Mouse (Mus musculus) limb, embryonic 15.5 days (tissue): ENCODE results near the gene Cyp4f18. TPM values are rescaled to one million over a fixed set of nuclear protein-coding genes. Genes with fewer than 3 reads are reported as not detected.
"Not testable (repeated sequence)": the region's sequence is repeated elsewhere in the genome, so short reads cannot be mapped to it uniquely, and the experiment has no call there.

ENCODE experiments used
- ATAC-seq: fragments of 200-750 bp; cut with Nextera tagmentation; 2 replicates; pipeline ENCODE4 v1.8.0; 2017; ENCODE audit warnings: low read depth, moderate TSS enrichment; ENCODE audit not compliant: insufficient number of reproducible peaks, low FRiP score, low TSS enrichment
- H3K27ac ChIP-seq: fragments of 300-500 bp; sonication (generic); 2 replicates; pipeline ENCODE4 v1.5.1; 2015; ENCODE audit warnings: moderate library complexity, mild to moderate bottlenecking, inconsistent platforms
- H3K27me3 ChIP-seq: fragments of 300-500 bp; sonication (generic); 2 replicates; pipeline ENCODE4 v1.6.1; 2015; ENCODE audit warnings: inconsistent platforms
- H3K36me3 ChIP-seq: fragments of 300-500 bp; sonication (generic); 2 replicates; pipeline ENCODE4 v1.6.1; 2015; ENCODE audit warnings: inconsistent platforms
- H3K4me1 ChIP-seq: fragments of 300-500 bp; sonication (generic); 2 replicates; pipeline ENCODE4 v1.6.1; 2015; ENCODE audit warnings: inconsistent platforms
- H3K4me2 ChIP-seq: fragments of 300-500 bp; sonication (generic); 2 replicates; pipeline ENCODE4 v1.6.1; 2015; ENCODE audit warnings: mild to moderate bottlenecking, inconsistent platforms
- H3K4me3 ChIP-seq: fragments of 300-500 bp; sonication (generic); 2 replicates; pipeline ENCODE4 v1.5.1; 2015; ENCODE audit warnings: mild to moderate bottlenecking, inconsistent platforms
- H3K9ac ChIP-seq: fragments of 300-500 bp; sonication (generic); 2 replicates; pipeline ENCODE4 v1.6.1; 2015; ENCODE audit warnings: inconsistent platforms
- H3K9me3 ChIP-seq: fragments of 300-500 bp; sonication (generic); 2 replicates; pipeline ENCODE4 v1.6.1; 2016; ENCODE audit warnings: inconsistent platforms
- WGBS: fragments of 180-500 bp; shearing (Covaris S2); methylation state at CpG from one replicate; pipeline ENCODE4 v1.1.7; 2015; 5-methylcytosine and 5-hydroxymethylcytosine counted together
- polyA plus RNA-seq: library from polyadenylated mRNA; unstranded; fragments of >200 nt; fragmentation: Nextera tagmentation; extraction: Ambion mirVana; gene quantifications from 2 replicates; pipeline ENCODE4 v1.2.1, GENCODE M21; 2015

The Cyp4f18 gene
- polyA plus RNA-seq, 1 experiment from 2014 or later, result 1.2 TPM

DNA sequence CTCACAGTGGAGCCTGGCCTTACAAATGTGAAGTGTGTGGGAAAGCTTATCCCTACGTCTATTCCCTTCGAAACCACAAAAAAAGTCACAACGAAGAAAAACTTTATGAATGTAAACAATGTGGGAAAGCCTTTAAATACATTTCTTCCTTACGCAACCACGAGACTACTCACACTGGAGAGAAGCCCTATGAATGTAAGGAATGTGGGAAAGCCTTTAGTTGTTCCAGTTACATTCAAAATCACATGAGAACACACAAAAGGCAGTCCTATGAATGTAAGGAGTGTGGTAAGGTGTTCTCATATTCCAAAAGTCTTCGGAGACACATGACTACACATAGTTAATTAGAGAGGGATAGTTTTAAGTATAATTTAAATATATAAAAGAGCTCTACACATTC, 40.8 kb downstream of the Cyp4f18 start:
- peaks cover 56% of the 10 kb centered on the region for H3K36me3 ChIP-seq
- WGBS, result 72% methylated on average over 6 of the region's 6 CpGs
- no peaks in the 10 kb centered on the region for H3K27me3 ChIP-seq
- H3K4me1 ChIP-seq, result no peaks in the 10 kb centered on the region
- no peak overlapping the region; the same call in 1 of the 2 replicates for H3K27ac ChIP-seq
- H3K9ac ChIP-seq, result no peak overlapping the region
- no peak overlapping the region for H3K4me3 ChIP-seq
- H3K9me3 ChIP-seq, result no peaks in the 10 kb centered on the region
- no peak overlapping the region for H3K4me2 ChIP-seq
- ATAC-seq, result no peak

DNA sequence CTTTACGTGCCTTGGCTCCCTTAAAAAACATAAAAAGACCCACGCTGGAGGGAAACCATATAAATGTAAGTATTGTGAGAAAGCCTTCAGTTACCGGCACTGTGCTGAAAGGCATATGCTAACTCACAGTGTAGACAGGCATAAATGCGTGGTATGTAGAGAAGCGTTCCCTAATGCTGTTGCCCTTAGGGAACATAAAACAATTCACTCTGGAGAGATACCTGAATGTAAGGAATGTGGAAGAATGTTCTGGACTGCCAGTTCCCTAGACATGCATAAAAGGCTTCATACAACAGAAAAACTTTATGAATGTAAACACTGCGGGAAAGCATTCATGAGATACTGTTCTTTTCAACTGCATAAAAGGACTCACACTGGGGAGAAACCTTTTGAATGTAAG, 41.3 kb downstream of the Cyp4f18 start:
- Histone ChIP-seq H3K9me3 (no peaks in the 10 kb centered on the region), H3K4me2 (no peak overlapping the region), H3K27ac (0 out of 2 replicates have a peak overlapping the region, but pooled peaks have one; percentile 30), H3K9ac (no peak overlapping the region), H3K36me3 (peaks cover 56% of the 10 kb centered on the region), H3K4me3 (no peak overlapping the region), H3K4me1 (no peaks in the 10 kb centered on the region), H3K27me3 (no peaks in the 10 kb centered on the region)
- no peak for ATAC-seq
- 60% methylated on average over 6 of the region's 6 CpGs for WGBS

DNA sequence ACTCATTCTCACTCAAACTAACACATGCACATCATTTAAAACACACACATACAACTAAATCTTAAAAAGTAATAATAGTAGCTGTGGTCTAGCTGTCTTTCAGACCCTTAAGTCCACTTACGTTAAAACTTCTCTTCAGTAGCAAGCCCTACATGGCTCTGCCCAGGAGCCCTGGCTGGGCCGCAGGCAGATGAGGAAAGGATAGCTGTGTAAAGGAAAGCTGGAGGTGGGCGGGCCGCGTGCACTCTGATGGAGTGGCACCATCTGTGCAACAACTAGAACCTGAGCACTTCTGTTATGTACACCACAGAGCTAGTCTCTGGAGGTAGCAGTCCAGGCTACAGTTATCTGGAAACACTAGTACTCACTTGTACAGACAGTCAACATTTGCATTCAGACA, 42.2 kb downstream of the Cyp4f18 start:
- H3K27ac ChIP-seq, result no peak overlapping the region
- no peaks in the 10 kb centered on the region for H3K27me3 ChIP-seq
- H3K9ac ChIP-seq, result no peak overlapping the region
- H3K4me2 ChIP-seq, result no peak overlapping the region
- no peaks in the 10 kb centered on the region for H3K4me1 ChIP-seq
- WGBS, result 95% methylated on average over 5 of the region's 5 CpGs
- H3K4me3 ChIP-seq, result no peak overlapping the region
- H3K36me3 ChIP-seq, result peaks cover 56% of the 10 kb centered on the region
- no peak for ATAC-seq
- no peaks in the 10 kb centered on the region for H3K9me3 ChIP-seq

GRCm38 (mm10) chr8:71966411-71966810, 43.0 kb downstream of the Cyp4f18 start:
- H3K27me3 ChIP-seq, result no peaks in the 10 kb centered on the region
- no peak for ATAC-seq
- no peaks in the 10 kb centered on the region for H3K9me3 ChIP-seq
- H3K36me3 ChIP-seq, result peaks cover 56% of the 10 kb centered on the region
- H3K4me1 ChIP-seq, result no peaks in the 10 kb centered on the region
- no peak overlapping the region for H3K27ac ChIP-seq
- no peak overlapping the region for H3K4me3 ChIP-seq
- no peak overlapping the region for H3K4me2 ChIP-seq
- no peak overlapping the region for H3K9ac ChIP-seq

GRCm38 (mm10) chr8:71965166-71965565, 44.3 kb downstream of the Cyp4f18 start:
- no peak overlapping the region for H3K27ac ChIP-seq
- H3K4me3 ChIP-seq, result no peak overlapping the region
- WGBS, result 88% methylated on average over 2 of the region's 2 CpGs
- no peaks in the 10 kb centered on the region for H3K27me3 ChIP-seq
- H3K36me3 ChIP-seq, result peaks cover 56% of the 10 kb centered on the region
- no peaks in the 10 kb centered on the region for H3K9me3 ChIP-seq
- H3K9ac ChIP-seq, result no peak overlapping the region
- ATAC-seq, result no peak
- no peak overlapping the region for H3K4me2 ChIP-seq
- H3K4me1 ChIP-seq, result no peaks in the 10 kb centered on the region

DNA sequence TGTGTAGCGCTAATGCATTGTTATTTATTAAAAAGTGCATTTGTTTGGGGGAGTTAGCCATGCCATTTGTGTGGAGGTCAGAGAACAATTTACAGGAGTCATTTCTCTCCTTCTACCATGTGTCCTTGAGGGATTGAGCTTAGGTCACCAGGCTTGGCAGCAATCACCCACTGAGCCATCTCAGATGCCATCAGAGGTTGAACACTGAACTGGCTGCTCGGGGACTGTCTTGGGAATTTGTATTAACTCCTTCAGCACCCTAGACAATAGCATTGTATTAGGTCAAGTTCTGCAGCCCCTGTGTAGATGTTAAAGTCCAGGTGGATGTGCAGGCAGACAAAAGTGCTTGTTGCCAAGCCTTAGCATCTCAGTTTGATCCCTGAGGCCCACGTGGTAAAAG, 45.4 kb downstream of the Cyp4f18 start:
- Histone ChIP-seq H3K9me3 (no peaks in the 10 kb centered on the region), H3K36me3 (peaks cover 50% of the 10 kb centered on the region), H3K4me1 (no peaks in the 10 kb centered on the region)

GRCm38 (mm10) chr8:71961796-71962195, 47.6 kb downstream of the Cyp4f18 start:
- H3K4me3 ChIP-seq, result no peak overlapping the region
- H3K9me3 ChIP-seq, result no peaks in the 10 kb centered on the region
- H3K4me1 ChIP-seq, result no peaks in the 10 kb centered on the region
- H3K27ac ChIP-seq, result no peak overlapping the region
- H3K36me3 ChIP-seq, result peaks cover 29% of the 10 kb centered on the region
- no peak for ATAC-seq
- H3K9ac ChIP-seq, result no peak overlapping the region
- H3K4me2 ChIP-seq, result no peak overlapping the region
- WGBS, result 86% methylated on average over 5 of the region's 5 CpGs
- no peaks in the 10 kb centered on the region for H3K27me3 ChIP-seq

More for the DNA sequence above, 45.4 kb downstream of the Cyp4f18 start:
- 83% methylated on average over 3 of the region's 3 CpGs for WGBS
- no peak overlapping the region for H3K9ac ChIP-seq
- no peak for ATAC-seq
- H3K4me3 ChIP-seq, result no peak overlapping the region
- no peak overlapping the region for H3K27ac ChIP-seq
- H3K27me3 ChIP-seq, result no peaks in the 10 kb centered on the region
- no peak overlapping the region for H3K4me2 ChIP-seq

DNA sequence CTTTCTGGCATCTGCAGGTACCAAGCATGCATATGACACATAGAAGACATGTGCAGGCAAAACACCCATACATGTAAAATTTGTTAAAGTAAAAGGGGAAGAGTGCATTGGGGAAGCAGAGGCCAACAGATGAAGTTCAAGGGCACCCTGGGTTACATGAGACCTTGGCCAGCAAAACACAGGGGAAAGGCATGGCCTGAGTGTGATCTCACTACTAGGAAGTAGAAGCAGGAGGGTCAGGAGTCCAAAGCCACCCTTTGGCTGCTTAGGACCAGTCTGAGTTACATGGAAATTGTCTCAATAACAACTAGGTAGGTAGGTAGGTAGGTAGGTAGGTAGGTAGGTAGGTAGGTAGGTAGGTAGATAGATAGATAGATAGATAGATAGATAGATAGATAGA, 48.9 kb downstream of the Cyp4f18 start:
- no peak for ATAC-seq
- H3K9ac ChIP-seq, result no peak overlapping the region
- H3K9me3 ChIP-seq, result no peaks in the 10 kb centered on the region
- no peaks in the 10 kb centered on the region for H3K27me3 ChIP-seq
- no peaks in the 10 kb centered on the region for H3K4me1 ChIP-seq
- no peak overlapping the region for H3K4me3 ChIP-seq
- H3K36me3 ChIP-seq, result peaks cover 16% of the 10 kb centered on the region
- H3K27ac ChIP-seq, result no peak overlapping the region
- no peak overlapping the region for H3K4me2 ChIP-seq

GRCm38 (mm10) chr8:71954666-71955065, 54.8 kb downstream of the Cyp4f18 start:
- H3K9ac ChIP-seq, result no peak overlapping the region
- H3K27ac ChIP-seq, result no peak overlapping the region
- peaks cover 5% of the 10 kb centered on the region; the same call in 1 of the 2 replicates for H3K9me3 ChIP-seq
- no peak overlapping the region for H3K4me3 ChIP-seq
- peaks cover 10% of the 10 kb centered on the region for H3K4me1 ChIP-seq
- no peak for ATAC-seq
- H3K4me2 ChIP-seq, result no peak overlapping the region
- 99% methylated on average over 9 of the region's 9 CpGs for WGBS
- no peaks in the 10 kb centered on the region for H3K27me3 ChIP-seq
- peaks cover 12% of the 10 kb centered on the region for H3K36me3 ChIP-seq

DNA sequence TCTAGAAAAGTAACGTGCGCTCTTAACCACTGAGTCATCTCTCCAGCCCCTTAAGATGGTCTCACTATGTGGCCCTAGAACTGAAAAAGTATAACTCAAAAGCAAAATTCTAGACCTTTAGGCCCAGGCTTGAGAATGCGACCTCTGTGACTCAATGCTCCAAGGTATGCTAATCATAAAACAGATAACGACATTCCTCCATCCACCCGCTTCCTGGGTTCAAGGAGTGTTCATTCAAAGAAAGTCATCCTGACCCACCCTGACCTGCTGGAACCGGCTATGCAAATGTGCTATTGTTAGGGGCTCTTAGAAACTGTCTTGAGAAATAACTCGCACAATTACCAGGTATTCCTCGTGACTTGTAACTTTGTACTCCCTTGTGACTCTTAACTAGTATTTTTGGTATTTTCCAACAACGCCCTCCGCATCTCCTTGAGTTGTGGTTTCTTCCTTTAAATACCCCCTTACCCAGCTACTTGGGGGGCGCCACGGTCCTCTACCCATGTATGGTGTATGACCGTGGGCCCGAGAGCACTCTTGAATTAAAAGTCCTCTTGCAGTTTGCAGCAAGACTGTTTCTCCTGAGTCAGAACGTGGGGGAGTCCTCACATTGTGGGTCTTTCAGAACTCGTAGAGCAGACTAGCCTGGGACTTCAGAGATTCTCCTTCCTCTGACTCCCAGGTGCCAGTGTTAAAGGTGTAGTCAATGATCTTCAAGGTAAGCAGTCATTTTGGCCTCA, 56.3 kb downstream of the Cyp4f18 start:
- not testable (repeated sequence) for ATAC-seq, H3K9ac ChIP-seq, H3K27ac ChIP-seq, H3K27me3 ChIP-seq, H3K4me3 ChIP-seq, H3K9me3 ChIP-seq, H3K4me2 ChIP-seq
- H3K36me3 ChIP-seq, result peaks cover 12% of the 10 kb centered on the region
- peaks cover 10% of the 10 kb centered on the region for H3K4me1 ChIP-seq
- WGBS, result 93% methylated on average over 16 of the region's 16 CpGs

- Histone ChIP-seq H3K9ac (no peak overlapping the region), H3K27ac (no peak overlapping the region), H3K27me3 (no peaks in the 10 kb centered on the region), H3K4me2 (no peak overlapping the region), H3K4me1 (peaks cover 10% of the 10 kb centered on the region), H3K4me3 (no peak overlapping the region), H3K36me3 (peaks cover 12% of the 10 kb centered on the region), H3K9me3 (peaks cover 5% of the 10 kb centered on the region; the same call in 1 of the 2 replicates)
- no peak for ATAC-seq
- 84% methylated on average over 1 of the region's 1 CpGs for WGBS
Measured at GRCm38 (mm10) chr8:71952489-71952888, 56.9 kb downstream of the Cyp4f18 start.

- peak overlapping the region; percentile 59 for H3K4me2 ChIP-seq
- no peak overlapping the region for H3K27ac ChIP-seq
- ATAC-seq, result no peak
- H3K4me1 ChIP-seq, result peaks cover 10% of the 10 kb centered on the region
- no peaks in the 10 kb centered on the region for H3K27me3 ChIP-seq
- H3K9me3 ChIP-seq, result peaks cover 5% of the 10 kb centered on the region; the same call in 1 of the 2 replicates
- 29% methylated on average over 14 of the region's 14 CpGs for WGBS
- peak overlapping the region; percentile 54 for H3K9ac ChIP-seq
- peaks cover 12% of the 10 kb centered on the region for H3K36me3 ChIP-seq
- peak overlapping the region; percentile 75 for H3K4me3 ChIP-seq
Measured at GRCm38 (mm10) chr8:71951436-71952161, 57.8 kb downstream of the Cyp4f18 start.
